In the genomic region with DNA sequence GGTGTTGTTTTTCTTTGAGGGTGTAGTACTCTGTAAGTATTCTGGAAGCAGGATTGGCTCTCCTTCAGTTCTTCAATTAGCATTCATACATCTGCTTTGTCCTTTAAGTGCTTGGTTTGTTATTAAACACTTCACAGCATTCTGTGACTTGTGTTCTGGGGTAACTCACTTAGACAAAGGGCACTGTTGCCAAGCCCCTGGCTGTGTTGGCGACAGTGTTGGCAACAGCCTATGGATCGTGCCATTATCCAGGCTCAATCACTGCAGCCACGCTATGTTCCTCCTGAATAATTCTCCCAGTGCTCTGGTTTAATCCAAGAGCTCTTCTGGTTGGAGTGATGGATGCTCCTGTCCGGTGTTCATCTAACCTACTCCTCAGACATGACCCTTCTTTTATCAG, we compare ENCODE assay signal across 16 mouse cellular contexts.
"Had no signal": no experiment of that assay in that cellular context is flagged by ENCODE, and none has a peak within 500 bp of the region (broad histone marks: within the 10 kb centered on the region; RNA-seq: fewer than 3 reads in every experiment).

No protein-coding gene starts in this region.

- ATAC-seq: liver, embryonic 12.5 days; midbrain, embryonic 15.5 days had no signal

- H3K4me1 ChIP-seq: limb, embryonic 15.5 days; liver, embryonic 12.5 days; midbrain, embryonic 10.5 days; midbrain, embryonic 15.5 days; neural tube, embryonic 13.5 days had no signal

- H3K4me3 ChIP-seq: layer of hippocampus, adult 2 months; limb, embryonic 15.5 days; liver, embryonic 12.5 days; midbrain, embryonic 10.5 days; midbrain, embryonic 15.5 days; neural tube, embryonic 13.5 days had no signal

- H3K27me3 ChIP-seq: limb, embryonic 15.5 days; liver, embryonic 12.5 days; midbrain, embryonic 15.5 days; neural tube, embryonic 13.5 days had no signal

- H3K9me3 ChIP-seq: limb, embryonic 15.5 days; liver, embryonic 12.5 days; midbrain, embryonic 10.5 days; midbrain, embryonic 15.5 days; neural tube, embryonic 13.5 days had no signal

- H3K36me3 ChIP-seq: limb, embryonic 15.5 days; liver, embryonic 12.5 days; midbrain, embryonic 10.5 days; midbrain, embryonic 15.5 days; neural tube, embryonic 13.5 days had no signal

- H3K4me2 ChIP-seq: limb, embryonic 15.5 days; liver, embryonic 12.5 days; lung, embryonic 14.5 days; midbrain, embryonic 15.5 days; neural tube, embryonic 13.5 days had no signal

- DNase-seq: kidney, postnatal 10 days; kidney, postnatal 4 days; lung, embryonic 14.5 days; lung, postnatal 10 days; lung, postnatal 4 days; retina, postnatal 1 day; right cerebral cortex, postnatal 4 days; spleen, adult 18-20 months; thymus, adult 18-20 months; thymus, postnatal 14 days had no signal

- H3K27ac ChIP-seq: layer of hippocampus, adult 2 months; limb, embryonic 15.5 days; liver, embryonic 12.5 days; midbrain, embryonic 10.5 days; midbrain, embryonic 15.5 days; neural tube, embryonic 13.5 days had no signal

- H3K9ac ChIP-seq: limb, embryonic 15.5 days; liver, embryonic 12.5 days; lung, embryonic 14.5 days; midbrain, embryonic 15.5 days; neural tube, embryonic 13.5 days had no signal
